Mouse (Mus musculus): ENCODE results near the gene Mns1. TPM values are rescaled to one million over a fixed set of nuclear protein-coding genes. Genes with fewer than 3 reads are reported as not detected.
"Not testable (repeated sequence)": the region's sequence is repeated elsewhere in the genome, so short reads cannot be mapped to it uniquely, and the experiment has no call there.

Gene Mns1
- 6.0 and 10.5 TPM in 2 replicates for polyA plus RNA-seq (2011; ENCODE audit: insufficient read length, low read depth, missing spikeins)

- Histone ChIP-seq H3K4me1 (ENCODE audit: control insufficient read depth, insufficient read depth, low read length) (peaks cover 3% of the 10 kb centered on the region), H3K4me3 (ENCODE audit: insufficient read depth, low read length) (peak within 1 kb of the TSS; percentile 89), H3K27ac (ENCODE audit: insufficient read depth, low read length) (no peak within 1 kb of the TSS)
- TF ChIP-seq CTCF (IDR thresholded peaks at IDR 0.05; ENCODE audit: borderline replicate concordance, insufficient read depth, low read length) (no peak), POLR2A (IDR thresholded peaks at IDR 0.05; ENCODE audit: low read depth, low read length) (peak; percentile 53)
These were observed at the start of gene Mns1 for GRCm38 (mm10) chr9:72437822-72438701. Gene Mns1 (plus strand): TSS chr9:72438011.

DNA sequence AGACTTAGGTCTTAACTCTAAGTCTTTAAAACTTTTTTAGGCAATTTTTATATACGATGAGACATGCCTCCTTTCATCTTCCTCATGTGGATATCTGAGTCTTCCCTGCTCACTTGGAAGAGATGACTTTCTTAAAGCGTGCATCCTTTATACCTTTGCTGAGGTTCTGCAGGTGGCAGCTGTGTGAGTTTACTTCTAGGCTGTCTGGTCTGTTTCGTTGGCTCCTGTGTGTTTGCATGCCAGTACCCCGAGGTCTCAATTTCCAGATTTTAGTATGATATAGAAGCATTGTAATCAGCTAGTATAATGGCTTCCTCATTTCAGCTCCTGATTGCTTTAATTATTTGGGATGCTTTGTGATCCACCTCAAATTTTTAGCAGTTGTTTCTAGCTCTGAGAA is 48.9 kb upstream of the Mns1 start:
- no peaks in the 10 kb centered on the region for H3K4me1 ChIP-seq (ENCODE audit: control insufficient read depth, insufficient read depth, low read length)
- no peak overlapping the region for H3K4me3 ChIP-seq (ENCODE audit: insufficient read depth, low read length)
- TF ChIP-seq CTCF (IDR thresholded peaks at IDR 0.05; ENCODE audit: borderline replicate concordance, insufficient read depth, low read length), result no peak
- TF ChIP-seq POLR2A (IDR thresholded peaks at IDR 0.05; ENCODE audit: low read depth, low read length), result no peak
- H3K27ac ChIP-seq (ENCODE audit: insufficient read depth, low read length), result no peak overlapping the region

DNA sequence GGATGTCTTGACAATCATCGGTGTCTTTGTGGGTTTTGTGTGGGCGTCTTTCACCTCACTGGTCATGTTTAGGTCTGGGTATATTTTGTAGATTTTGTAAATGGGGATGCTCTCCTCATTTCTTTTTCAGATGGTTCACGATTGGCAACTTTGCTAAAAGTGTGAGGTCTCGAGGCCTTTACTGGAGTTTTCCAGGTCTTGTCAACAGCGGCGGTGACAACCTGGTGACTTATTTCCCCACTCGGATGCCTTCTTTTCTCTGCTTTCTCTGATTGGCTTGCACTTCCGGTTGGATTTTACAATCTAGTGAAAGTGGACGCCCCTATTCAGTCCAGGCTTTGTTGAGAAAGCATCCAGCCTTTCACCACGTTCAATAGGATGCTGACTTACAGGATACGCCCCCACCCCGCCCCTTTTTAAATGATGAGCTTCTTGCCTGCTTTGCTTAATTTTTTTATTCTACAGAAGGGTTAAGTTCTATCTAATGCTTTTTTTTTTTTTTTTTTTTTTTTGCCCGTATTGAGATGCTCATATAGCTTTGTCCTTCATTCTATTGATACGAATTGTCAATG is 48.3 kb upstream of the Mns1 start:
- no peak overlapping the region for H3K27ac ChIP-seq (ENCODE audit: insufficient read depth, low read length)
- no peak overlapping the region for H3K4me3 ChIP-seq (ENCODE audit: insufficient read depth, low read length)
- H3K4me1 ChIP-seq (ENCODE audit: control insufficient read depth, insufficient read depth, low read length), result no peaks in the 10 kb centered on the region
- TF ChIP-seq POLR2A (IDR thresholded peaks at IDR 0.05; ENCODE audit: low read depth, low read length) (no peak), CTCF (IDR thresholded peaks at IDR 0.05; ENCODE audit: borderline replicate concordance, insufficient read depth, low read length) (no peak)

DNA sequence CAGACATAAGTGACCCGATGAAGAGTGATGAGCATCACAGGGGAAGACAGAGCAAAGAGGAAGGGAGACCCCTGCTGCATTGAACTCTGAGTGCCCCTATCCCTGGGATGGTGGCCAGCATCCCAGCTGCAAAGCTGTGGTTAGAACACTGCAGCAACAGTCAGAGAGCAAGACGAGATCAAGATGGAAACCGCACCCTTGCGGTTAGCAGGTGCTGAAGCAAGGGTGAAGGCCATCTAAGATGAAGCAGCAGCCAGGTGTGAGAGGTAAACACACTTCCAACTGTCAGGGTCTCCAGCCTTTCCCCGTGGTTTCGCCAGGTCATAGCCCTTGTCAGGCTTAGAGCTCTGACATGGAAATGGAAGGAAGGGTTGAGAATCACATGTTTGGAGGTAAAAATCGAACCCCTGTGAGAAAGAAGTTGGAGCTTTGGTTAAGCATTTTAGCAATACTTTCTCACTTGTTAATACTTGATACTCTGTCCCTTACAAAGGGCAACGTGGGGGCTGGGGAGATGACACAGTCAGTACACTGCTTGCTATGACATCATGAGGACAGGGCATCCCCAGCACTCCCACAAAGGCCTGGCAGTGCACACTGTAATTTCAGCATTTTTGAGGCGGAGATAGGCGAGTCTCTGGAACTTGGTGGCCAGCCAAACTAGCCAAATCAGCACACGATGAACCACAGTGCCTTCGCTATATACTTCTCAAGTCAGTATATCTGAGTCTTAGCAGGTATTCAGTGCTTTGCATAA is 47.3 kb upstream of the Mns1 start:
- no peaks in the 10 kb centered on the region for H3K4me1 ChIP-seq (ENCODE audit: control insufficient read depth, insufficient read depth, low read length)
- no peak overlapping the region for H3K27ac ChIP-seq (ENCODE audit: insufficient read depth, low read length)
- TF ChIP-seq CTCF (IDR thresholded peaks at IDR 0.05; ENCODE audit: borderline replicate concordance, insufficient read depth, low read length) (no peak), POLR2A (IDR thresholded peaks at IDR 0.05; ENCODE audit: low read depth, low read length) (no peak)
- no peak overlapping the region for H3K4me3 ChIP-seq (ENCODE audit: insufficient read depth, low read length)

DNA sequence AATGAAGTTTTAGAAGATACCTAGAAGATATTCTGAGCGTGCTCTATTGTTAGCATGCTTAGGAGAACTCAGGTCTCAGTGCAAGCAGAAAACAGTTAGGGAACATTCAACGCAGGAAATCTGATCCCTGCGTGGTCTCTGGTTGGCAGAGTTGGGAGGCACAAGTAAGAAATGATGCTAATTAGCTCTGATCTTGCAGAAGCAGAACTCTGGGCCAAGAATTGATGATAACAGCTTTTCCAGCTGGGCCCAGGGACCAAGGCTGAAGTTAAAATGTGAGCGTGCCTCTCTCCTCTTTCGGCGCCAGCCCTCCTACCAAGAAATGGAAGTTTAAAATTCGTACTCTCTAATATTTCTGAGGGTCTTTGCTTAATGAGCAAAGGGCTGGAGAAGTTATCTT is 45.1 kb upstream of the Mns1 start:
- Histone ChIP-seq H3K27ac (ENCODE audit: insufficient read depth, low read length) (no peak overlapping the region), H3K4me3 (ENCODE audit: insufficient read depth, low read length) (no peak overlapping the region), H3K4me1 (ENCODE audit: control insufficient read depth, insufficient read depth, low read length) (no peaks in the 10 kb centered on the region)
- TF ChIP-seq CTCF (IDR thresholded peaks at IDR 0.05; ENCODE audit: borderline replicate concordance, insufficient read depth, low read length) (no peak), POLR2A (IDR thresholded peaks at IDR 0.05; ENCODE audit: low read depth, low read length) (no peak)

GRCm38 (mm10) chr9:72393238-72393637 is 44.6 kb upstream of the Mns1 start:
- Histone ChIP-seq H3K4me3 (ENCODE audit: insufficient read depth, low read length) (no peak overlapping the region), H3K27ac (ENCODE audit: insufficient read depth, low read length) (no peak overlapping the region), H3K4me1 (ENCODE audit: control insufficient read depth, insufficient read depth, low read length) (no peaks in the 10 kb centered on the region)
- TF ChIP-seq POLR2A (IDR thresholded peaks at IDR 0.05; ENCODE audit: low read depth, low read length), result no peak
- no peak for TF ChIP-seq CTCF (IDR thresholded peaks at IDR 0.05; ENCODE audit: borderline replicate concordance, insufficient read depth, low read length)

GRCm38 (mm10) chr9:72393869-72394341 is 43.9 kb upstream of the Mns1 start:
- H3K27ac ChIP-seq (ENCODE audit: insufficient read depth, low read length), result no peak overlapping the region
- H3K4me3 ChIP-seq (ENCODE audit: insufficient read depth, low read length), result no peak overlapping the region
- no peaks in the 10 kb centered on the region for H3K4me1 ChIP-seq (ENCODE audit: control insufficient read depth, insufficient read depth, low read length)
- TF ChIP-seq CTCF (IDR thresholded peaks at IDR 0.05; ENCODE audit: borderline replicate concordance, insufficient read depth, low read length), result no peak
- TF ChIP-seq POLR2A (IDR thresholded peaks at IDR 0.05; ENCODE audit: low read depth, low read length), result no peak

DNA sequence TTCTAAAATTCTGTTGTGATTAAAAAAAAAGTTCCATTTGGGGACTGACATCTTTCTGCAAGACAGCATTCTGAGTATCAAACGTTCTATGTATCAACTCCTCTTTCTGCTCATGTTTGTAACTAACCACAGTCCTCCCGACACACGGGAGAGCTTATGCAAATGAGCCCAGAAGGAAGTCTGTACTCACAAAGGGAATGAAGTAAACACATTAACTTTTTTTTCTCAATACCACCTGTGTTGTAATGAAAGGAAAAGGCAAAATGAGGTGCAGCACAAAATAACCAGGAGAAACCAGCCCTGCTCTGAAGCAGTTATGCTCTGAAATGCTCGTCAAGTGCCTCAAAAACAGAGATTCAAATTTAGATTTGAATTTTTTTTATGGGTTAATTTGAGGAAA is 37.7 kb upstream of the Mns1 start:
- Histone ChIP-seq H3K27ac (ENCODE audit: insufficient read depth, low read length) (no peak overlapping the region), H3K4me3 (ENCODE audit: insufficient read depth, low read length) (no peak overlapping the region), H3K4me1 (ENCODE audit: control insufficient read depth, insufficient read depth, low read length) (peaks cover 6% of the 10 kb centered on the region; the same call in 1 of the 2 replicates)
- TF ChIP-seq CTCF (IDR thresholded peaks at IDR 0.05; ENCODE audit: borderline replicate concordance, insufficient read depth, low read length), result no peak
- no peak for TF ChIP-seq POLR2A (IDR thresholded peaks at IDR 0.05; ENCODE audit: low read depth, low read length)

- not testable (repeated sequence) for H3K27ac ChIP-seq (ENCODE audit: insufficient read depth, low read length); H3K4me3 ChIP-seq (ENCODE audit: insufficient read depth, low read length); H3K4me1 ChIP-seq (ENCODE audit: control insufficient read depth, insufficient read depth, low read length)
- TF ChIP-seq CTCF (IDR thresholded peaks at IDR 0.05; ENCODE audit: borderline replicate concordance, insufficient read depth, low read length), result peak; percentile 5; the same call in 1 of the 2 replicates
These were observed 36.0 kb upstream of the Mns1 start for GRCm38 (mm10) chr9:72401769-72402168.
